Mouse (Mus musculus): ENCODE data around the gene Uvrag. TPM values are rescaled to one million over a fixed set of nuclear protein-coding genes. Genes with fewer than 3 reads are reported as not detected.

Gene Uvrag
- polyA plus RNA-seq, 2 experiments: 9.8 to 16.2 TPM

- peaks cover under 1% of the 10 kb centered on the region; the same call in 1 of the 2 replicates for H3K4me1 ChIP-seq (ENCODE audit: control insufficient read depth, insufficient read depth, low read length)
- H3K27me3 ChIP-seq (ENCODE audit: control insufficient read depth, insufficient read depth, low read length): no peaks in the 10 kb centered on the region
- WGBS: 85% methylated on average over 8 of the region's 8 CpGs
- no peak for TF ChIP-seq POLR2A (IDR thresholded peaks at IDR 0.05; ENCODE audit: borderline replicate concordance, extremely low read depth, insufficient read depth, insufficient read length)
- H3K36me3 ChIP-seq (ENCODE audit: control insufficient read depth, insufficient read depth, low read length): no peaks in the 10 kb centered on the region
- H3K4me2 ChIP-seq (replicated peaks; ENCODE audit: low read depth, low read length, severe bottlenecking): no peak overlapping the region
- no peak overlapping the region for H3K9ac ChIP-seq (ENCODE audit: low read depth, low read length, severe bottlenecking)
- H3K4me3 ChIP-seq (replicated peaks; ENCODE audit: low read length): no peak overlapping the region
- no peak overlapping the region for H3K27ac ChIP-seq (replicated peaks; ENCODE audit: low read depth, low read length)
- no peak for DNase-seq (ENCODE audit: low spot score)
- H3K9me3 ChIP-seq (ENCODE audit: control insufficient read depth, low read length): no peaks in the 10 kb centered on the region
- no peak for ATAC-seq (ENCODE audit: low FRiP score, low read depth)
Observed at GRCm38 (mm10) chr7:99133811-99134402, 7.0 kb downstream of the Uvrag start.

GRCm38 (mm10) chr7:99132597-99132996, 8.3 kb downstream of the Uvrag start:
- H3K9me3 ChIP-seq (ENCODE audit: control insufficient read depth, low read length): no peaks in the 10 kb centered on the region
- no peaks in the 10 kb centered on the region for H3K36me3 ChIP-seq (ENCODE audit: control insufficient read depth, insufficient read depth, low read length)
- no peak overlapping the region for H3K4me2 ChIP-seq (replicated peaks; ENCODE audit: low read depth, low read length, severe bottlenecking)
- TF ChIP-seq POLR2A (IDR thresholded peaks at IDR 0.05; ENCODE audit: borderline replicate concordance, extremely low read depth, insufficient read depth, insufficient read length): no peak
- H3K4me1 ChIP-seq (ENCODE audit: control insufficient read depth, insufficient read depth, low read length): peaks cover 11% of the 10 kb centered on the region
- DNase-seq (ENCODE audit: low spot score) (no peak), ATAC-seq (ENCODE audit: low FRiP score, low read depth) (no peak)
- 85% methylated on average over 9 of the region's 9 CpGs for WGBS
- H3K27ac ChIP-seq (replicated peaks; ENCODE audit: low read depth, low read length): no peak overlapping the region
- no peak overlapping the region for H3K4me3 ChIP-seq (replicated peaks; ENCODE audit: low read length)
- H3K27me3 ChIP-seq (ENCODE audit: control insufficient read depth, insufficient read depth, low read length): no peaks in the 10 kb centered on the region
- H3K9ac ChIP-seq (ENCODE audit: low read depth, low read length, severe bottlenecking): no peak overlapping the region

DNA sequence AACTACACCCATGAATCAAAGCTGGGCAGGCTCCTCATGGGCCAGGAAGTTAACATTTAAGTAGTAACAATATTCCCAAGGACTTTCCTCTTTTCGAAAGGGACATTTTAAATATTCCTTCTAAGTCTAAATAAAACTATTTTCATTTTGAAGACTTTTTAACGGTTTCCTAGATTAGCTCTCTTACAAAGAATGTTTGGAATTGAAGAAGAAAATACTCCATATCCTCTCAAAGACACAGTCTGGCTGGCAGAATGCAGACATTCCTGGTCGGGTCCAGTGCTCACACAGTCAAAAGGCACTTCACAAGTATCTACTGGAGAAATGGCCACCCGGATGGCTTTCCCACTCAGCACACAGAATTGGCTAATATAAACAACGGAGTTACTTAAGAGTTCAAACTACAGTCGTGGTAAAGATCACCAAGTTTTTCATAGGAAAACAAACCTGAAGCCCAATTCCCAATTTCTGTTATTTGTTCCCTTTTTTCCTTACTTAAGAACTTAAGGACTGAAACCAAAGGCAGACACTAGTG, 9.1 kb downstream of the Uvrag start:
- no peak overlapping the region for H3K9ac ChIP-seq (ENCODE audit: low read depth, low read length, severe bottlenecking)
- H3K36me3 ChIP-seq (ENCODE audit: control insufficient read depth, insufficient read depth, low read length): no peaks in the 10 kb centered on the region
- no peak overlapping the region for H3K4me2 ChIP-seq (replicated peaks; ENCODE audit: low read depth, low read length, severe bottlenecking)
- no peak for TF ChIP-seq POLR2A (IDR thresholded peaks at IDR 0.05; ENCODE audit: borderline replicate concordance, extremely low read depth, insufficient read depth, insufficient read length)
- no peaks in the 10 kb centered on the region for H3K9me3 ChIP-seq (ENCODE audit: control insufficient read depth, low read length)
- no peaks in the 10 kb centered on the region for H3K27me3 ChIP-seq (ENCODE audit: control insufficient read depth, insufficient read depth, low read length)
- WGBS: 63% methylated on average over 6 of the region's 6 CpGs
- no peak overlapping the region for H3K4me3 ChIP-seq (replicated peaks; ENCODE audit: low read length)
- DNase-seq (ENCODE audit: low spot score) (no peak), ATAC-seq (ENCODE audit: low FRiP score, low read depth) (no peak)
- H3K4me1 ChIP-seq (ENCODE audit: control insufficient read depth, insufficient read depth, low read length): peaks cover 15% of the 10 kb centered on the region
- no peak overlapping the region; the same call in 1 of the 2 replicates for H3K27ac ChIP-seq (replicated peaks; ENCODE audit: low read depth, low read length)

- H3K4me2 ChIP-seq (replicated peaks; ENCODE audit: low read depth, low read length, severe bottlenecking): no peak overlapping the region
- H3K4me1 ChIP-seq (ENCODE audit: control insufficient read depth, insufficient read depth, low read length): peaks cover 23% of the 10 kb centered on the region
- H3K4me3 ChIP-seq (replicated peaks; ENCODE audit: low read length): no peak overlapping the region
- no peaks in the 10 kb centered on the region for H3K9me3 ChIP-seq (ENCODE audit: control insufficient read depth, low read length)
- H3K27me3 ChIP-seq (ENCODE audit: control insufficient read depth, insufficient read depth, low read length): no peaks in the 10 kb centered on the region
- H3K36me3 ChIP-seq (ENCODE audit: control insufficient read depth, insufficient read depth, low read length): no peaks in the 10 kb centered on the region
- TF ChIP-seq POLR2A (IDR thresholded peaks at IDR 0.05; ENCODE audit: borderline replicate concordance, extremely low read depth, insufficient read depth, insufficient read length): no peak
- 87% methylated on average over 8 of the region's 8 CpGs for WGBS
- H3K9ac ChIP-seq (ENCODE audit: low read depth, low read length, severe bottlenecking): no peak overlapping the region
- ATAC-seq (ENCODE audit: low FRiP score, low read depth): no peak
- H3K27ac ChIP-seq (replicated peaks; ENCODE audit: low read depth, low read length): no peak overlapping the region
- no peak for DNase-seq (ENCODE audit: low spot score)
Observed at GRCm38 (mm10) chr7:99128965-99129364, 12.0 kb downstream of the Uvrag start.

DNA sequence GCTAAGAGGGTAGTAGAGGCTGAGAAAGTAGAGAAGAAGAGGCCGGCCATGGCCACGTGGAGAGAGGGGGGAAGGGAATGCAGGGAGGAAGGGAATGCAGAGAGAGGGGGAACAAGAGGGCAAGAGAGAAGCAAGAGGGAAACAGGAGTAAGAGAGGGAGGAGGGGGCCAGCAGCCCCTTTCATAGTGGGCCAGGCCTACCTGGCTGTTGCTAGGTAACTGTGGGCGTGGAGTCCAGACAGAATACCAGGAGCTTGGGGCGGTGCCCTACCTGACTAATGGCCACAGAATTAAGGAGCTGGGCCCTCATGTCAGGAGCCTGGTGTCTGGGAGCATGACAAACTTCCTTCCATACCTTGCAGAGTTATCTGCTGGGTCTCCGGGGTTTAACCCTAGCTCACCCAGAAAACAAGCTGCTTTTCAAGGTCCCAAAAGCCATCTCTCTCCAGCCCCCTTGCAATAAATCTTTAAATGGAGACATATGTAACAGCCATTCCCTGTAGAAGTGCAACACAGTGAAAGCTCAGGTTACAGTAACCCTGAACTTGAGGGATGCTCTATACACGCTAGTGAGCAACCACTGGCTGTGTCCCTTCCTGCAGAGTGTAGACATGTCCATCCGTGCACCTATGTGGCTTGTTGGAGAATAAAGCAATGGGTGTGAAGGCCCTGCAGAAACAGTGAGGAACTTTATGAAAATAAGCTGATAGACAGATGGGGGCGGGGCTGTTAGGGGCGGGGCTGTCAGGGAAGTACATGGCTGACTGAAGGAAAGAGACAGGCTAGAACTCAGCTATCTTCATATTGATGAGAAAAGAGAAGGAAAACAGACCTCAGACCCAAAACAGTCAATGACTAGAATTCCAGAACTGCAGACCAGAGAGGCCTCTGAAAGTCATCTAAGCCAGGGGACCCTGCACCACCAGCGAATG, 12.7 kb downstream of the Uvrag start:
- Histone ChIP-seq H3K27me3 (ENCODE audit: control insufficient read depth, insufficient read depth, low read length) (no peaks in the 10 kb centered on the region), H3K9ac (ENCODE audit: low read depth, low read length, severe bottlenecking) (no peak overlapping the region), H3K9me3 (ENCODE audit: control insufficient read depth, low read length) (no peaks in the 10 kb centered on the region), H3K4me3 (replicated peaks; ENCODE audit: low read length) (no peak overlapping the region), H3K27ac (replicated peaks; ENCODE audit: low read depth, low read length) (peak overlapping the region; percentile 61), H3K4me2 (replicated peaks; ENCODE audit: low read depth, low read length, severe bottlenecking) (no peak overlapping the region), H3K36me3 (ENCODE audit: control insufficient read depth, insufficient read depth, low read length) (no peaks in the 10 kb centered on the region), H3K4me1 (ENCODE audit: control insufficient read depth, insufficient read depth, low read length) (peaks cover 23% of the 10 kb centered on the region)
- 24% methylated on average over 10 of the region's 10 CpGs for WGBS
- DNase-seq (ENCODE audit: low spot score) (no peak), ATAC-seq (ENCODE audit: low FRiP score, low read depth) (peak; percentile 23; the same call in 1 of the 2 replicates)
- TF ChIP-seq POLR2A (IDR thresholded peaks at IDR 0.05; ENCODE audit: borderline replicate concordance, extremely low read depth, insufficient read depth, insufficient read length): no peak
